Mouse (Mus musculus): ENCODE measurements at regions not wholly inside any gene's neighbourhood (a gene's known extent, or its start where the extent isn't known, plus 50 kb on each side); places are given as distances from the start of the nearest gene placed in this dataset.

GRCm38 (mm10) chr4:34475792-34476448 lies 74.8 kb upstream of the Akirin2 start:
- Histone ChIP-seq H3K9ac (replicated peaks; ENCODE audit: low read depth, low read length) (no peak overlapping the region), H3K4me3 (ENCODE audit: low read depth, low read length) (no peak overlapping the region), H3K27ac (ENCODE audit: low read length) (no peak overlapping the region), H3K27me3 (ENCODE audit: control insufficient read depth, insufficient read depth, low read length) (no peaks in the 10 kb centered on the region), H3K4me2 (replicated peaks; ENCODE audit: low read depth, low read length) (no peak overlapping the region), H3K36me3 (ENCODE audit: control insufficient read depth, insufficient read depth, low read length) (no peaks in the 10 kb centered on the region), H3K4me1 (ENCODE audit: control insufficient read depth, insufficient read depth, low read length) (no peaks in the 10 kb centered on the region), H3K9me3 (ENCODE audit: control insufficient read depth, low read depth, low read length) (no peaks in the 10 kb centered on the region)
- ATAC-seq (ENCODE audit: insufficient number of reproducible peaks, insufficient read depth, low FRiP score, low read depth), result no peak
- 81% methylated on average over 5 of the region's 5 CpGs for WGBS

GRCm38 (mm10) chr4:34484273-34484672 lies 66.5 kb upstream of the Akirin2 start:
- Histone ChIP-seq H3K27ac (ENCODE audit: low read length) (no peak overlapping the region), H3K36me3 (ENCODE audit: control insufficient read depth, insufficient read depth, low read length) (no peaks in the 10 kb centered on the region), H3K27me3 (ENCODE audit: control insufficient read depth, insufficient read depth, low read length) (no peaks in the 10 kb centered on the region), H3K4me2 (replicated peaks; ENCODE audit: low read depth, low read length) (no peak overlapping the region), H3K4me1 (ENCODE audit: control insufficient read depth, insufficient read depth, low read length) (no peaks in the 10 kb centered on the region), H3K9me3 (ENCODE audit: control insufficient read depth, low read depth, low read length) (no peaks in the 10 kb centered on the region), H3K9ac (replicated peaks; ENCODE audit: low read depth, low read length) (no peak overlapping the region), H3K4me3 (ENCODE audit: low read depth, low read length) (no peak overlapping the region)
- 41% methylated on average over 1 of the region's 1 CpGs for WGBS
- ATAC-seq (ENCODE audit: insufficient number of reproducible peaks, insufficient read depth, low FRiP score, low read depth), result no peak

- no peak overlapping the region for H3K4me3 ChIP-seq (ENCODE audit: low read depth, low read length)
- no peaks in the 10 kb centered on the region for H3K4me1 ChIP-seq (ENCODE audit: control insufficient read depth, insufficient read depth, low read length)
- H3K27ac ChIP-seq (ENCODE audit: low read length), result no peak overlapping the region
- WGBS, result 80% methylated on average over 17 of the region's 17 CpGs
- no peaks in the 10 kb centered on the region for H3K9me3 ChIP-seq (ENCODE audit: control insufficient read depth, low read depth, low read length)
- no peak overlapping the region for H3K4me2 ChIP-seq (replicated peaks; ENCODE audit: low read depth, low read length)
- no peaks in the 10 kb centered on the region for H3K27me3 ChIP-seq (ENCODE audit: control insufficient read depth, insufficient read depth, low read length)
- H3K36me3 ChIP-seq (ENCODE audit: control insufficient read depth, insufficient read depth, low read length), result no peaks in the 10 kb centered on the region
- ATAC-seq (ENCODE audit: insufficient number of reproducible peaks, insufficient read depth, low FRiP score, low read depth), result no peak
- no peak overlapping the region for H3K9ac ChIP-seq (replicated peaks; ENCODE audit: low read depth, low read length)
Observed at GRCm38 (mm10) chr4:34485574-34485973, 65.2 kb upstream of the Akirin2 start.

DNA sequence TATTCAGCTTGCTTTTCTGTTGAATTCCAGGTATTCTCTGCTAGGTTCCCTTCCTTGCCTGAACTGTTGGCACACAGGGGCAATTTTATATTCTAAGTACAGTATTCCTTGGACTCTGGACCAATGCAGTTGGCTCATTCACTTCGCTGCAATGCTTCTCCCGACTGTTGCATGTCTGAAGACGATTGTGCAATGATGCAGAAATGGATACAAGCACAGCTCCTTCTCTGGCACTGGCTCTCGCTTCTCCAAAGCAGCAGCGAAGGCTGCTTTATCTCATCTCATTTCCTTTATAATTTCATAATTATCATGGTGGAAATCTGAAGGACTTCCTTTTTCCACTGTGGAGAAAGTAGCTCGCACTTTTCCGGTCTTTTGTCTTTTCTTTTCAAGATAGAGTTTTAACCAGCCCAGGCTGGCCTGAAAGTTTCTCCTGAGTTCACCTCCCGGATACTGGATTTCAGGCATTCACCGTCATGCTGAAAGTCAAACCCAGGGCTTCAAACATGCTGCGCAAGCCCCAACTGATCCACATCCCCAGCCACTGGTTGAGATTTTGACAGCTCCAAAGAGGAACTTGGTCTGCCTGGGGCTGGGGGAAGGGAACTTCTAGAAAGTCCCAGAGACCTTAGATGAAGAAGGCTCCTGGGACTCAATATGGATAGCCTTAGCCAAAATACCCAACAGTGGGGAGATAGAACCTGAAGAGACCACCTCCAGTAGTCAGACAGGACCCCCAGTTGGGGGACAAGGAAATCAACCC lies 55.6 kb upstream of the Akirin2 start:
- Histone ChIP-seq H3K27ac (ENCODE audit: low read length) (no peak overlapping the region), H3K36me3 (ENCODE audit: control insufficient read depth, insufficient read depth, low read length) (no peaks in the 10 kb centered on the region), H3K9me3 (ENCODE audit: control insufficient read depth, low read depth, low read length) (no peaks in the 10 kb centered on the region), H3K4me1 (ENCODE audit: control insufficient read depth, insufficient read depth, low read length) (no peaks in the 10 kb centered on the region), H3K4me2 (replicated peaks; ENCODE audit: low read depth, low read length) (no peak overlapping the region), H3K4me3 (ENCODE audit: low read depth, low read length) (no peak overlapping the region), H3K9ac (replicated peaks; ENCODE audit: low read depth, low read length) (no peak overlapping the region), H3K27me3 (ENCODE audit: control insufficient read depth, insufficient read depth, low read length) (no peaks in the 10 kb centered on the region)
- ATAC-seq (ENCODE audit: insufficient number of reproducible peaks, insufficient read depth, low FRiP score, low read depth), result no peak
- 90% methylated on average over 10 of the region's 10 CpGs for WGBS

DNA sequence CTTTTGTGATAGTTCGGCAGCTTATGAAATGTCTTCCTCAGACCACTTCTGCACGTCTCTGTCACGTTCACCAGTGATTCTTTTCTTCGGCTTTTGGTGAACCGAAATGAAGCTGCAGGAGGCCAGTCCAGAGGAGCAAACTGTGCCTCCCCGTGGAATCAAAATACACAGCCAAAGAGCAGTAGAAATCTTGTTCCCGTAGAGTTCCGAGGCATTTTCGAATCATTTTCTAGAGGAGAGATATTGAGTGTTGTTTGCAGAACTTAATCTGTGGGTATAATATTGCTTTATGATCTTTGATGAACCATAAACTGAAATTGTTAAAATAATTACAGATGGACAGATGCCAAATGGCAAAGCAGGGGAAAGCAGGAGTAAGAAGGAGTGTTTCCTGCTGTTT lies 52.4 kb upstream of the Akirin2 start:
- Histone ChIP-seq H3K4me2 (replicated peaks; ENCODE audit: low read depth, low read length) (no peak overlapping the region), H3K4me3 (ENCODE audit: low read depth, low read length) (no peak overlapping the region), H3K27ac (ENCODE audit: low read length) (no peak overlapping the region), H3K9me3 (ENCODE audit: control insufficient read depth, low read depth, low read length) (no peaks in the 10 kb centered on the region), H3K9ac (replicated peaks; ENCODE audit: low read depth, low read length) (no peak overlapping the region), H3K27me3 (ENCODE audit: control insufficient read depth, insufficient read depth, low read length) (no peaks in the 10 kb centered on the region), H3K4me1 (ENCODE audit: control insufficient read depth, insufficient read depth, low read length) (no peaks in the 10 kb centered on the region), H3K36me3 (ENCODE audit: control insufficient read depth, insufficient read depth, low read length) (no peaks in the 10 kb centered on the region)
- 94% methylated on average over 9 of the region's 9 CpGs for WGBS
- ATAC-seq (ENCODE audit: insufficient number of reproducible peaks, insufficient read depth, low FRiP score, low read depth), result no peak

GRCm38 (mm10) chr4:34498781-34499180 lies 52.0 kb upstream of the Akirin2 start:
- WGBS, result 92% methylated on average over 7 of the region's 7 CpGs
- H3K4me3 ChIP-seq (ENCODE audit: low read depth, low read length), result no peak overlapping the region
- no peaks in the 10 kb centered on the region for H3K36me3 ChIP-seq (ENCODE audit: control insufficient read depth, insufficient read depth, low read length)
- H3K9ac ChIP-seq (replicated peaks; ENCODE audit: low read depth, low read length), result no peak overlapping the region
- H3K4me1 ChIP-seq (ENCODE audit: control insufficient read depth, insufficient read depth, low read length), result no peaks in the 10 kb centered on the region
- H3K9me3 ChIP-seq (ENCODE audit: control insufficient read depth, low read depth, low read length), result no peaks in the 10 kb centered on the region
- H3K27ac ChIP-seq (ENCODE audit: low read length), result no peak overlapping the region
- no peaks in the 10 kb centered on the region for H3K27me3 ChIP-seq (ENCODE audit: control insufficient read depth, insufficient read depth, low read length)
- ATAC-seq (ENCODE audit: insufficient number of reproducible peaks, insufficient read depth, low FRiP score, low read depth), result no peak
- no peak overlapping the region for H3K4me2 ChIP-seq (replicated peaks; ENCODE audit: low read depth, low read length)

DNA sequence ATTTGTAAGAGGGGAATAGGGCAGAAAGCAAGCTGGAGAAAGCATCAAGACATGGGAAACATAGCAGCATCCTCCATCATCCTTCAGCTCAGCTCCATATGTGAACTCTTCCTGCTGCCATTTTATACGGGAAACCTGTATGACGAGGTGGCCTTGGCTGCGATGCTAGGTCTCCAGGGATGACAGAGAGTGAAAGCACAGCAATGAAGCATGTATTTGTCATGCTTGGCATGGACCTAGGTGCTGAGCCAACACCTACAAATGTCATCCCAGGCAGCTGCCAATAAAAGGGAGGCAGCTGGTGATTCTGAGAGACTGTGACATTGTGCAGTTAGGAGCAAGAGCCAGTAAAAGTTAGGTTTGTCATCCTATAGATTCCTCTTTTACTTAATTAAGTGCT lies 51.0 kb upstream of the Akirin2 start:
- no peak overlapping the region for H3K4me3 ChIP-seq (ENCODE audit: low read depth, low read length)
- H3K9ac ChIP-seq (replicated peaks; ENCODE audit: low read depth, low read length), result no peak overlapping the region
- H3K27me3 ChIP-seq (ENCODE audit: control insufficient read depth, insufficient read depth, low read length), result no peaks in the 10 kb centered on the region
- H3K36me3 ChIP-seq (ENCODE audit: control insufficient read depth, insufficient read depth, low read length), result no peaks in the 10 kb centered on the region
- no peaks in the 10 kb centered on the region for H3K4me1 ChIP-seq (ENCODE audit: control insufficient read depth, insufficient read depth, low read length)
- 95% methylated on average over 3 of the region's 3 CpGs for WGBS
- no peak overlapping the region for H3K27ac ChIP-seq (ENCODE audit: low read length)
- no peaks in the 10 kb centered on the region for H3K9me3 ChIP-seq (ENCODE audit: control insufficient read depth, low read depth, low read length)
- no peak for ATAC-seq (ENCODE audit: insufficient number of reproducible peaks, insufficient read depth, low FRiP score, low read depth)
- no peak overlapping the region for H3K4me2 ChIP-seq (replicated peaks; ENCODE audit: low read depth, low read length)
